Mouse (Mus musculus) CD4-positive helper T cell, adult 2 months (primary cell): ENCODE results near the gene Cdh10.

Experiments
- DNase-seq: peaks from one replicate; pipeline ENCODE4 v3.0.0-alpha.2; 2012; ENCODE audit warnings: low read depth, missing footprints, low spot score

The Cdh10 gene

GRCm38 (mm10) chr15:18975041-18975440, 156.3 kb downstream of the Cdh10 start:
- DNase-seq, result no peak

- DNase-seq, result no peak
Measured at GRCm38 (mm10) chr15:18984891-18985290, 166.1 kb downstream of the Cdh10 start.

GRCm38 (mm10) chr15:18987671-18988070, 168.9 kb downstream of the Cdh10 start:
- DNase-seq, result no peak

- DNase-seq, result no peak
Measured at GRCm38 (mm10) chr15:18993512-18993911, 174.8 kb downstream of the Cdh10 start.

GRCm38 (mm10) chr15:18994294-18994693, 175.5 kb downstream of the Cdh10 start:
- no peak for DNase-seq

- no peak for DNase-seq
Measured at GRCm38 (mm10) chr15:19010829-19011228, 192.1 kb downstream of the Cdh10 start.

GRCm38 (mm10) chr15:19032983-19033382, 214.2 kb downstream of the Cdh10 start:
- no peak for DNase-seq

GRCm38 (mm10) chr15:19040077-19040476, 221.3 kb downstream of the Cdh10 start:
- DNase-seq, result no peak
